Mouse (Mus musculus) right cerebral cortex, adult 2 months (tissue): ENCODE results near the gene Slc6a16.

ENCODE experiments used
- DNase-seq, 2 experiments: peaks; one replicate each; pipeline ENCODE4 v3.0.0; 2021 to 2022; ENCODE audit warnings: low spot score in 2 of 2

Slc6a16 gene

DNA sequence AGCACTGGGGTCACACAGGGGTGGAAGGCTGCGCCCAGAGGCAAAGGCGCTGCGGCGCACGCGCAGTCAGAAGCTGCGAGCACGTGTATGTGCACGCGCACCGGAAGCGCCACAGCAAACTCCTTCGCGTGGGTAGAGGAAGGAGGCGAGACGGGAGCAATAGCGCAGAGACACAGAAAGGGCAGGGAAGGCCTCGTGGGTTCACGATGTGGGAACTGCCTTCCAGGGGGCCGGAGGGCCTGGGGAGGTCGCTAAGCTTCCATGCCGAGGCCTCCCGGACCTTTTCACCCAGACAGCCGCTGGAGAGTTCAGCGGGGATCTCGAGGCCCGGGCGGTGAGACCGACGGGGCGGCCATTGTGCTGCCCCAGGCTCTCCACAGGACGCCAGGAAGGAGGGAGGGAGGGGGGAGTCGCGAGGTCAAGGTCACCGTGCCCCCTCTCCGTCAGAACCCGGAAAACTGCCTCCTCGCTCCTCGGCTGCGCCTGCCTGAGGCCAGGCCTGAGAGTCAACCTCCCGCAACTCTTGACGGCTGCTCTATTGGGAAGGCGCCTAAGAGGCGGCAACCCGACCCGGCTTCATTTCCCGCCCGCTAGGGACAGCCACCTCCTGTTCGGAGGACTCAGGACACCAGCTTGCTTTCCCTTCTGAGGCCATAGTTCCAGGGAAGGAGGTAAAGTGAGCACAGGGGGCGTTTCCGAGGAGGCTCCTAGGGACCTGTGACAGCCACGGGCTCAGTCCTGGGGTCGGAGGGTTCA, at the start of gene Slc6a16:
Gene Slc6a16 (plus strand): TSS at position 453 of the 756 bp plus-strand sequence.
- peak; percentile 53 to 55 for DNase-seq

DNA sequence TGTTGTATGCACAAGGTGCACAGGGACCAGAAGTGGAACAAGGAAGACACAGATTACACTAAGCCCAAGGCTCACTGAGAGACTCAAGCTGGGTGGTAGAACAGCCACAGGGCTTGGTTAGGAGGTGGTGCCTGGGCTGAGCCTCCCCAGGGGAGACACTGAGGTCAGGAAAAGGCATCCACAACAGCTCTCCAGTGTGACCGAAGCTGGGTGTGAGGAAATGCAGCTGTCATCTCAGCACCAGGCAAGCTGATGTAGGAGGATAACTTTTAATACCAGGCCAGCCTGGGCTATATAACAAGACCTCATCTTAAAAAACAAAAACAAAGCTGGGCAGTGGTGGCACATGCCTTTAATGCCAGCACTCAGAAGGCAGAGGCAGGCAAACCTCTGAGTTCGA, 49.7 kb upstream of the Slc6a16 start:
- no peak for DNase-seq

DNA sequence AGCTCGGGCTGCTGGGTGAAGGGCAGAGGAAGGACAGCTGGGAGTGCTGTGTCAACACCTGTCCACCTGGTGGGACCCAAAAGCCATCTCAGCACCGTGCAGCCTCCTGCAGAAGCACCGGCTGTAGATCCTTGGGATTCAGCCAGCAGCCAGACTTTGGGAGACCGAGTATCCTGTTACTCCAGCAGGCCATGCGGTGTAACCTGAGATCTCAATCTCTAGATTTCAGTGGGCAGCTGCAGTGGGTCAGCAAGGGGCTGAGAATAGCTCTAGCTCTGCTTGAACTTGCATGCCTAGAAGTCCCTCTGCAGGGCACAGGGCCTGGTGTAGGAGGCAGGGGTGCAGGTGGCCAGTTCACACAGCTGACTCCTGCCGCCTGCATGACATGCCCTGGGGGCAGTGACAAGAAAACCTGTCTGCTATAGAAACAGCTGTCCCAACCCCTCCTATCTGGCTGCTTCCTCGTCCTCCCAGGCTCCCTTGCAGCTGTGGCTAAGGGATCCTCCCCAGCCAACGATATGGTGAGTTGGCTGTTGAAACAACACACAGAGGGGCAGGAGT, 49.0 kb upstream of the Slc6a16 start:
- no peak for DNase-seq

DNA sequence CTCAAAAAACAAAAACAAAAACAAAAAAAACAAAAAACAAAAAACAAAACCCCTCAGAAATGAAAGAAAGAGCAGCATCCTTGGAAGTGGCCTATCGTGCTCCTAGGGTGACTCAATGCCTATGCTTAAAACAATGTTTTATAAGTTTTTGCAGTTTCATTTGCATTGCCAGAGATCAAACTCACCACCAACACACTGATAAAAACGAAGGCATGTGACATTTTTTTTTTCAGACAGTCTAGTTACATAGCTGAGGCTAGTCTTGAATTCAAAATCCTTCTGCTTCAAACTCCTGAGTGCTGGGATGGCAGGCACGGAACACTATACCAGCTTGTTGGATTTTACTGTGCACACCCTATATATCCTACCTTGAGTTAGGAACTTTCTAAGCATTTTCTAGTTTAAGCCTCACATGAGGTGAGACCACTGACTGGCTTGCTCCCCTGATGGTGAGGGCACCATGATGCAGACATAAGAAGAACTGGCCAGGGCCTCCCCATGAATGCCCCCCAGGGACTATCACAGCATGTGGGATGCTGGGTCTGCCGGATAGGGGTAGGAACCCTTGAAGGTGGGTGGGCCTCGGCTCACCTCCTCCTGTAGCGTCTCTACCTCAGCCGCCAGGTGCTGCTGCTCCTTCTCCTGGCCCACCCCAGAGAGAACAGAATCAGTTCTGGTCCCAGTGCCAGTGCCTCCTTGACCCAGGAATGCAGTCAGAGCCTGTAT, 48.1 kb upstream of the Slc6a16 start:
- no peak for DNase-seq

DNA sequence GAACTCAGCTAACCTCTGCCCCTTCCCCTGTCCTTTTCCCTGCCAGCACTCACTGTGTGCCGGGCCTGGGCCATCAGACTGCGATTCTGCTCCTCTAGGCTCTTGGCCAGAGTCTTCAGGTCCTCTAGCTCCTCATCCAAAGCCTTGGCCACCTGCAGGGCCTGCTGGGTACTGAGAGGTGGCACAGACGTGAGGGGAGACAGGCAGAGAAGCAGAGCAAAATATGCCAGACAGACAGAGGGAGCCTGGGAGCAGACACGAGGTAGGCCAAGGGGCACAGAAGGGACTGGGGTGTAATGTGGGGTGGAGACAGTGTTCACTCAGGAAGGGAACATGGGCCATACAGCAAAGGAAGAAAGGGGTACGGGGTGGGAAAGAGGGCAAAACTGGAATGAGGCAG, 47.5 kb upstream of the Slc6a16 start:
- DNase-seq, result no peak

DNA sequence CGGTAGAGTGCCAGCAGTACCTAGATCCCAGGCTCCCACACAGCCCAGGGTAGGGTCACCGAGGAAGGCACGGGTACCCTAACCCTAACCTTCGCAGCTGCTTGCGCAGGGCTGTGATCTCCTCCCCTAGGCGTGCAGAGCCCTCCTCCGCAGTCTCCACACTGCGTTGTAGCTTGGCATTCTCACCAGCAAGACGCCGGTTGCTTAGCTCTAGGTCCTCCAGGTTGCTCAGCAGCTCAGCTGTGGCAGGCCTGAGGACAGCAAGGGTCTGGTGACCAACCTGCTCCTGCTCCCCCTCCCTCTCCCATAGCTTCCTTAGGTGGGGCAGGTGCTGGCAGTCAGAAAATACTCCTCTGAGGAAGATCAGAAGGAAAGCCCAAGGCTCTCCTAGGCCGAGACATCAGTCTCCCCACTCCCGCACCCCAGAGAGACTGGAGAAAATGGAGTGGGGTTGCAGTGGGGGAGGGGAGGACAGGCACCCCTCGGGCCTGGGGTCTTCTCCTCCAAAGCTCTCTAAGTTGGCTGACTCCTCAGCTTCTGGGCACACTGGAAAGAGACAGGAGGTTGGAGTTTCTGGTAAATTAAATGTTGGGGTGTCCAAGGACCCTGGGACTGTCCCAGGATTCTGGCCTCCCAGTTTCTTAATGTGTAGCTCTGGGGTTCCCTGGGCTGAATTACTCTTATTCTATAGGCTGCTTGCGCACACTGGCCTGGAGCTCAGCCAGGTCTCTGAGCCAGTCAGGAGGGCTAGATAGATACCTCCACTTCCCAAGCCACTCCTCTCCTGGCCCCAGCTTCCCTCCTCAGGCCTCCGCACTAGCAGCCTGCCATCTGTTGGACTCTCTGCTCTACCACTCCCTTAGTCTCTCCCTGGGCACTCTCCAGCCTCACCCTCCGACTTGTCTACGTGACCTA, 46.8 kb upstream of the Slc6a16 start:
- no peak for DNase-seq

DNA sequence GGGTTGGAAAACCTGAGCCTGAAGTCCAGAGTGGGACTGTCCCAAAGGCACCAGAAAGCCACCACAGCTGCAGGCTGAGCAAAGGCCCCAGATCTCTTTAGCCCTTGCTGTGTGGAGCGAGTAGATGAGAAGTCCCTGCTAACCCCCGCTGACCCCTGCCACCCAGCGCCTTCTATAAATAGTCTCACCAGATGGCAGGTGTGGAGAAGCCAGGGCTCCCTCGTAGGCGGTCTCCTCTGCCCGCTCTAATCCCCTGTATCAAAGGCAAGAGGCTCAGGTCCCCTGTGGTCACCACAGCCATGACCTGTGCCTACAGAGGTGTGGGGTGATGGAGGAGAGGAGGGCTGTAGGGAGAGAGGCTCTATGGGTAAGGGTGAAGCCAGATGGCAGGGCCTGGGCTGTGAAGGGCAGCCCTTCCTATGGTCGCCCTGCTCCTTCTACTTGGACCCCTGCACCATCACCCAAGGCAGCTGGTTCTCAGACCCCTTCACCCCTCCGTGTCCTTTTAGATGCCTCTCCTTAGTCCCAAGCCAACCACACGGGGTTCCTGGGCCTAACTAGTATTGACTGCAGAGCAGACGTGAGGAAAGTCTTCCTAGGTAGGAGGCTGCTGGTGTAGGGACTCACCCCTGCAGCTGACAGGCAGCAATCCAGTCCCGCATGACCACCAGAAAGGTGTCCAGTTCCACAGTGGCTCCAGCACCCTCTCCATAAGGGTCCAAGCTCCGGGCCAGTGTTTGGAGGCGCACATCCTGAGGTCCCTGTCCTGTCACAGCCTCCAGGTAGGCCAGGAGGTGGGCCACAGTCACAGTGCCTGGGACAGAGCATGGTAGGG, 45.3 kb upstream of the Slc6a16 start:
- no peak for DNase-seq

DNA sequence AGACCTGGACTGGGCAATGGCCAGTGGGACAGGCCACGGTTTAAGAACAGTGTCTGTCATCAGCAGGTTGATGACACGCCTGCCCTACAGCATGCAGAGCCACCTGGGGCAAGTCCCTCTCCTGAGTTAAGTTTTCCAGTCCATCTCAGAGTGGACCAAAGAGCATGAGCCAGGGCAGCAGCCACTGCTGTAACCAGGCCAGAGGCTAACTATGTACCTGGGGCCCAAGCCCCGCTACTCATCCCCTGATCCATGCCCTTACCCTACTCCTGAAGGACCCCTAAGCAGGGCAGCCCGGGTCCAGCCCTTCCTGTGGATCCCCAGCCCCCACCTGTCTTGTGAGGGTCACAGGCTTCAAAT, 44.7 kb upstream of the Slc6a16 start:
- no peak for DNase-seq

DNA sequence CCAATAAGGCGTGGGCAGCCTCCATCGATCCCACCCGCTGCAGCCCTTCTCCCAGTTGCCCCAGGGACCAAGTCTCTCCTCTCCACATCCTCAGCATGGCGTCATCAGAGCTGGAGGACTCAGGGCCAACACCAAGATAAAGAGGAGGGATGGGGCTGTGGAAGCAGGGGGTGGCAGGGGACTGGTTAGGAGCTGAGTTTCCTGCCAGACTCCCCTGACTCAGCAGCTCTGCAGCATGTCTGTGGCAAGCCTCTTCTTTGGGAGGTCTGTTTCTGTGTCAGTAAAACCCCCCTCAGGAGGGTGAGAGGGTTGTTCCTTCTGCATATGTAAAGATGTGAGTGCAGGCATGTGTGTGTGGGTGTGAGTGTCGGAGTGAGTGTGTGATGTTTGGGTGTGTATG, 43.9 kb upstream of the Slc6a16 start:
- DNase-seq, result no peak

DNA sequence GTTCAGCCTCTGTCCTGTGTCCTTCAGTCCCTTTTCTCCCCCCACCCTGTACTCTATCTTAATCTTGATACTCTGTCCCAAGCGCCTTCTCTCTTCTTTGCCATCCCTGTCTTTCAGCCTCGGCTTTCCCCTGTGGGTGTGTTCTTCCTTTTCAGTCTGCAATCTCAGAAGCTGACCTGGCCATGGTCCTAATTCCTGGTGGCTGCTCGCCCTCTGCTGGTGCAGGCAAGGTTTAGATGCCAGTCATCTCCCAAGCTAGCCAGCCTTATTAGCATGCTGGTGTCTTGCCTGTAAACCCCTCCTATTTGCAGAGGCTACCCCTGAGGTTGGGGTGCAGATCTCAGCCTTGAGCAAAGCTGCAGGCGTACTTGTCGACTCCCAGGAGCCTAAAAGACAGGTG, 42.5 kb upstream of the Slc6a16 start:
- peak; percentile 75 to 83 for DNase-seq

DNA sequence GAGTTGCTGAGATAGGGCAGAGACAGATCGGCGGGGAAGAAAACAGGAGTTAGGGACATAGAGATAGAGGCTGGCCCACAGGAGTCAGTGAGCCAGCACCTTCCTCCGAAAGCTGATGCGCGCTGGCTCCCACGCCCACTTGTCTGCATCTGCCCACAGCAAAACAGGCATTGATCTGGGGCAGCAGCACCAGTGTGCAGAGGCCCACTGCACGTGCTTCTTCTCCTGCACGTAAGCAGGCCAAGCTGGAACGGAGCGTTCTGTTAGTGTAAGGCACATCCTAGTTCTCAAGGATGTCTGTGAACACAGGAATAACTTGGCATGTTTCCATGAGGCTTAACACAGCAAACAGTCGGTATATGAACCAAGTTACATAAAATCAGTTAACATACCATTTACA, 41.9 kb upstream of the Slc6a16 start:
- peak; percentile 46 to 67 for DNase-seq

DNA sequence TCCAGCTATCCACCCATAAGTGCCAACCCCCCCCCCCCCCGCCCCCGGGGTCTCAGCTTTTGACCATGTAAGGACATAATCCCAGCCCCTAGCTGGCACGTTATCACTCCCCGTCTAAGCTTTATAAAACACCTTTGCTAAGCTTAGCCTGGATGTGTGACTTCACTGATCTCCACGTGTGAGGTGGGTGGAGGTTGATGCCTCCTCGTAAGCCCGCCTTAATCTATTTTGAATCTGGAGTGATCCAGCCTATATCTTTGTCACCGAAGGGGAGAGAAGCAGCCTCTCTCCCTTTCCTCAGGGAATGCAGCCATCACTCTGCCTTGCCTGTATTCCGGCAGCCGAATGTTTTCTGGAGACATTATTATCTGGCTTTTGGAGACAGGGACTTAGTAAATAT, 38.2 kb upstream of the Slc6a16 start:
- DNase-seq, result no peak

DNA sequence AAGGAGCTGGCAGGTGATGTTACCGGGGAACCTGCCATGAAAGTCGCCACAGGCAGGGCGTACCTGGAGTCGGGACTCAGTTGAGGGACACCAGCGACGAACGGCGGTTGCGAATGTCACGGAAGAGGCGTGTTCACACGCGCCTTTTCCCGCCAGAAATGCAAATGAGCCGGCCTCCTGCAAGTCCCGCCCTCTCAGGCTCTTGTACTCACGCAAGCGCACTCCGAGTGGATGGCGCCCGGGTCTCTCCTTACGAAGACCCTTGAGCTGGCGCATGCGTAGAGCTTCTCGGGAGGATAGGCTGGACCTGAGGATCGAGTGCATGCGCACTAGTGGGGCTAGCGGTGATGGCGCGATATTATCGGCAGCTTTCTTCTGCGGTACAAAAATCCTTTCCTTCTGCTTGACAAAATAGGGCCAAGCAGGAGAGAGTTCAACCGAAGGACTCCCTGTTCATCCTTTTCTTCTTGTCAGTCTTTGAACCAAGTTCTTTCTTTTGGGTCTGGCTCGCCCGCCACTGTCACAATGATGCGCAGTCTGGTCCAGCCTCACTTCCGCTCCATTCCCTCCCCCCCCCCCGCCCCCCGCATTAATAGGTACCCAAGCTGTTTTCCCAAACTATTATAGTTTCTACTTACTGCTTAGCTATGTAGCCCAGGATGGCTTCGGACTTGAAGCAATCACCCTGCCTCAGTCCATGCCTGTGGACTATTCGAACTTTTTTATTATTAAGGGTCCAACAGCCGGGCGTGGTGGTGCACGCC, 36.3 kb upstream of the Slc6a16 start, which contains the start of gene Ccdc155:
Gene Ccdc155 (minus strand): TSS at position 513 of the 764 bp plus-strand sequence.
- peak; percentile 91 to 93 for DNase-seq

DNA sequence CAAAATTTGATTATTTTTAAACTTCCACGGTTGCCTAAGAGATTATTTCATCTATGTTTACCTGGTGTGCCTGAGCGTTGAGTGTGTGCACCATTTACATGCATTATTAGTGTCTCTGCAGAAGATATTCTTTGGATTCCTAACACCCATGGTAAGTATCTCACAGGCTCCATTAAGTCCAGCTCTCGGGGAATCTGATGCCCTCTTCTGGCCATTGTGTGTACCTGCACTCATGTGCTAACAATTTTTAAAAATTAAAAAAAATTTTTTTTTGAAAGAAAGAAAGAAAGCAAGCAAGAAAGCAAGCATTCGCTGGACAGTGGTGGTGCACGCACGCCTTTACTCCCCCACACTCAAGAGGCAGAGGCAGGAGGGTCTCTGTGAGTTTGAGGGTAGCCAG, 32.6 kb upstream of the Slc6a16 start:
- no peak for DNase-seq

DNA sequence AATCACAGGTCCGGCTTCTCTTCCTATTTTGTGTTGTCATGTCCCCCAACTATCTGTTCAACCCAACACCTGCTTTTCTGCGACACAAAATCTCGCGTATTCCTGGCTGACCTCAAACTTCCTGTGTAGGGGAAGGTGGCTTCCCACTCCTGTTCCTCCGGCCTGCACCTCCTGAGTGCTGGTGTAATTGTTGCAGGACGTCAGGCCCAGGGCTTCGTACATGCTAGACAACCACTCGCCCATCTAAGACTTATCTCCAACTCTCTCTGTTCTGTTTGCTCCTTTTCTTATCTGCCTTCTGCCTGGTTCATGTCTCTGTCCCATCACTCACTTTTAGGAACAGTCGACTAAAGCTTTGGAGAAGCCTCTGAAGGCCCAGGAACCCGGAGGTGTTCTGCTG, 29.8 kb upstream of the Slc6a16 start:
- DNase-seq, result no peak

DNA sequence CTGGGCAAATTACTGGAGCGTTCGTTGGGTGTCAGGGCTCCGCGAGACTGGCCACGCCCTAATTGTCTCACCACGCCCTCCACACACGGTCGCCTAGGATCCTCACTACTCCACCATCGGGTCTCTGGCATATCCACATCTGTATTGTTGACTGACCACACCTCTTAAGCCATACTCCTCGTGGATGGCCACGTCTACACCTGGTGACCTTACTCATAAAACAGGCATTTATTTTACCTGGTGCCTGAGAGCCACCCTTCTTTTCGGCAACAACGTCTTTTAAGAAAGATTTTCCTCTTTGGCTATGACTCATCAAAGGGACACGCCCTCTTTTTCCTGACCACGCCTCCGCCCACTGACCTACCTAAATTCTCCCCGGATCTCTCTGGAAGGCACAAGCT, 29.0 kb upstream of the Slc6a16 start, which contains the start of gene Dkkl1:
Gene Dkkl1 (minus strand): TSS at position 297 of the 401 bp plus-strand sequence.
- no peak for DNase-seq

DNA sequence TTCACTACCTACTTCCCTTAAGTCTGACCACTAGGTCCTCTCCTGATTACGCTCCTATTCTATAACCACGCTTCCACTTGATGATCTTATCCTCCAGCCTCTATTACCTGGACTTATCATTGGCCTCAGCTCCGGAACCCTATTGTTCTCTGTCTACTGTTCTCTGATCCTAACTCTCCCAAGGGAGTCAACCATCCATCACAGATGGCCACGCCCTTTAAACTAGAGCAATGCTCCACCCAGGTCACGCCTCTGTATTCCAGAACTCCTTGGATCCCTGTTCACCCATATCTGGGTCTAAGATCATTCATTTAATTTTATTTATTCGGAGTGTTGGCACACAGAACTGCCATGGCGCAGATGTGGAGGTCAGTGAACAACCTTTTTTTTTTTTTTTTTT, 28.5 kb upstream of the Slc6a16 start:
- no peak for DNase-seq

DNA sequence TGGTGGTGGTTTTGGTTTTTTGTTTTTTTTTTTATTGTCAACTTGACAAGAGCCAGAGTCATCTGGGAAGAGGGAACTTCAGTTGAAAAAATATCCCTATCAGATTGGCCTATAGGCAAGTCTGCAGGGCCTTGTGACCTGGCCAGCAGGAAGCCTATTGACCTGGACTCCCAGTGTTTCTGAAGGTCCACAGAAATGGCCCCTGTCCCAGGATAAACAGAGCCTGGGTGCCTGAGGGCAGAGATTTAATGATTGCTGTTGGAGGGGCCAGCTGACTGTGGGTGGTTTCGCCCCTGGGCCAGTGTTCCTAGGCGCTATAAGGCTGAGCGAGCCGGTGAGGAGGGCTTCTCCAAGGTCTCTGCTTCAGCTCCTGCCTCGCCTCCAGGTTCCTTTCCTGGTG, 27.2 kb upstream of the Slc6a16 start:
- no peak for DNase-seq

DNA sequence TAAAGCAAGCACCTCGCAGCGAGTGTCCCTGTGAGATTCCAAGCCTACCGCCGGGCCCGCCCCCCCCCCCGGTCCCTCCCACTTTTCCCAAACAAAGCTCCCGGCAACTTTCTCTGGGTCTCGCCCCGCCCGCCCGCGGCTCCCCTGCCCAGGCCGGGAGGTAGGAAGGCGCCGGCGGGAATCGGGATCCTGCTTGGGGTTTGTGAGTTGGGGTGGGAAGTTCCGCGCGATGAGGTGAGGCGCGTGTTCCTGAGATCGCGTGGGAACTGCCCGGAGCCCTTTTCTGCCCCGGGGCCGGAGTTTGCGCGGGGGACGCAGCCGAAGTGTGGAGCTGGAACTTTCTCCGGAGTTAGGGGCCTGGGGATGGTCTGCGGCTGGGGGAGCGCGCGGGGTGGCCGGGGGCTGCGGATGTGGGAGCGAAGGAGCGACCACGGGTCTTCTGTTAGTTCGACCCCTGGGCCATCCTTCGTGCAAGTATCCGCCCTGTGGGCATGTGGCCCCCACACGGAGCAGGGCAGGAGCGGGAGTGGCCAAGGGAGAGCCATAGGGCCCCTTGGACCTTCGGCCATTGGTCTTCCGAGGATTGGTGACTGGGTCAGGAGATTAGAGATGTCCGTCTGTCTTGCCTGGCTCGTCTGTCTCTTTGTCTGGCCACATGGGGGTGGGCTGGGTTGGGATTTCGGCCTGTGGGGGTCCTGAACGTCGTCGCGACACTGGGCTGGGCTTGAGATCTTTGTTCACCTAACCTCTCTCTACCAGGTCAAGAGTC, 25.0 kb upstream of the Slc6a16 start, which contains the start of gene Tead2:
Gene Tead2 (plus strand): TSS at position 81 of the 769 bp plus-strand sequence.
- no peak for DNase-seq
